ENCODE assay signal across 45 mouse cellular contexts in the genomic region with DNA sequence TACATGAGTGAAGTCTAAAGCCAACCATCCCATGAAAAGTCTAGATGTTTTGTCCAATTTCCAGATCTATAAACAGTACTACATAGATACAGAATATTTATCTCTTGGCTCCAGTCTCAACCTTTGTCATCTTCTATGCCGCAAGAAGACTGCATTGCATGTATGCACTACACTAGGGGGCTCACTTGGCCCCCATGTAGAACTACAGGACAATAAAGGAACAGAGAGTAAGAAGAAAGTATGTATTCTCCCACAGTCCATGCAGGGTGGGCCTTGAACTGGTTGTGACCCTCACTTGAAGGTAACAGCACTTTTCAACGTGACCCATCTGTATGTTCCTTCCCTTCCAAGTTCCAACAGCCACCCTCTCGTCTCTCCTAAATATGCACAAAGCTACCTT. TPM values are rescaled to one million over a fixed set of nuclear protein-coding genes. Genes with fewer than 3 reads are reported as not detected.
"Had no signal": no experiment of that assay in that cellular context is flagged by ENCODE, and none has a peak within 500 bp of the region (broad histone marks: within the 10 kb centered on the region; RNA-seq: fewer than 3 reads in every experiment).

No protein-coding gene starts in this region.

- H3K36me3 ChIP-seq: limb, embryonic 10.5 days; limb, embryonic 12.5 days; limb, embryonic 13.5 days; limb, embryonic 15.5 days; liver, embryonic 12.5 days; liver, embryonic 13.5 days; liver, embryonic 15.5 days; lung, embryonic 15.5 days; midbrain, embryonic 10.5 days; midbrain, embryonic 12.5 days; midbrain, embryonic 13.5 days; midbrain, embryonic 15.5 days; neural tube, embryonic 12.5 days; neural tube, embryonic 13.5 days had no signal

- DNase-seq: left cerebral cortex, postnatal 4 days; liver; liver, embryonic 13.5 days; liver, postnatal 0 days; lung, adult 18-20 months; lung, adult 2 months; lung, embryonic 14.5 days; lung, postnatal 10 days; lung, postnatal 14 days; lung, postnatal 36 days; lung, postnatal 4 days; midbrain, embryonic 14.5 days had no signal

- H3K4me1 ChIP-seq: limb, embryonic 10.5 days; limb, embryonic 12.5 days; limb, embryonic 13.5 days; limb, embryonic 15.5 days; liver, embryonic 12.5 days; liver, embryonic 13.5 days; liver, embryonic 15.5 days; lung, embryonic 15.5 days; midbrain, embryonic 10.5 days; midbrain, embryonic 12.5 days; midbrain, embryonic 13.5 days; midbrain, embryonic 15.5 days; neural tube, embryonic 12.5 days; neural tube, embryonic 13.5 days had no signal

- H3K9ac ChIP-seq: limb, embryonic 12.5 days; limb, embryonic 13.5 days; limb, embryonic 15.5 days; liver, embryonic 12.5 days; liver, embryonic 13.5 days; liver, embryonic 14.5 days; liver, embryonic 15.5 days; liver, postnatal 0 days; lung, embryonic 14.5 days; lung, embryonic 15.5 days; midbrain, embryonic 12.5 days; midbrain, embryonic 13.5 days; midbrain, embryonic 15.5 days; neural tube, embryonic 12.5 days; neural tube, embryonic 13.5 days had no signal

- H3K27ac ChIP-seq: limb, embryonic 10.5 days; limb, embryonic 12.5 days; limb, embryonic 13.5 days; limb, embryonic 15.5 days; liver, embryonic 12.5 days; liver, embryonic 13.5 days; liver, embryonic 14.5 days; liver, embryonic 15.5 days; lung, embryonic 15.5 days; macrophage; midbrain, embryonic 10.5 days; midbrain, embryonic 12.5 days; midbrain, embryonic 13.5 days; midbrain, embryonic 15.5 days; neural tube, embryonic 12.5 days; neural tube, embryonic 13.5 days had no signal

- H3K4me3 ChIP-seq: limb, embryonic 10.5 days; limb, embryonic 12.5 days; limb, embryonic 13.5 days; limb, embryonic 15.5 days; liver, embryonic 12.5 days; liver, embryonic 13.5 days; liver, embryonic 15.5 days; lung, embryonic 15.5 days; megakaryocyte, embryonic 14.5 days; midbrain, embryonic 10.5 days; midbrain, embryonic 12.5 days; midbrain, embryonic 13.5 days; midbrain, embryonic 15.5 days; myocyte; neural tube, embryonic 12.5 days; neural tube, embryonic 13.5 days had no signal

- H3K9me3 ChIP-seq: limb, embryonic 10.5 days; limb, embryonic 12.5 days; limb, embryonic 13.5 days; limb, embryonic 15.5 days; liver, embryonic 12.5 days; liver, embryonic 13.5 days; liver, embryonic 15.5 days; lung, embryonic 15.5 days; megakaryocyte, embryonic 14.5 days; midbrain, embryonic 10.5 days; midbrain, embryonic 12.5 days; midbrain, embryonic 13.5 days; midbrain, embryonic 15.5 days; neural tube, embryonic 12.5 days; neural tube, embryonic 13.5 days had no signal

- H3K4me2 ChIP-seq: limb, embryonic 12.5 days; limb, embryonic 13.5 days; limb, embryonic 15.5 days; liver, embryonic 11.5 days; liver, embryonic 12.5 days; liver, embryonic 13.5 days; liver, embryonic 15.5 days; lung, embryonic 14.5 days; lung, embryonic 15.5 days; midbrain, embryonic 11.5 days; midbrain, embryonic 12.5 days; midbrain, embryonic 13.5 days; midbrain, embryonic 15.5 days; neural tube, embryonic 12.5 days; neural tube, embryonic 13.5 days had no signal

- H3K27me3 ChIP-seq: limb, embryonic 15.5 days; liver, embryonic 12.5 days; liver, embryonic 13.5 days; liver, embryonic 15.5 days; lung, embryonic 15.5 days; megakaryocyte, embryonic 14.5 days; midbrain, embryonic 12.5 days; midbrain, embryonic 13.5 days; midbrain, embryonic 15.5 days; neural tube, embryonic 12.5 days; neural tube, embryonic 13.5 days had no signal

- ATAC-seq: liver, embryonic 12.5 days; liver, postnatal 0 days; lung, postnatal 0 days; midbrain, embryonic 13.5 days; midbrain, embryonic 15.5 days; midbrain, embryonic 16.5 days had no signal

RNA-seq across cellular contexts. Expression of gene Tigit, which starts 9.7 kb away (rescaled TPM):
- total RNA-seq: left cerebral cortex, postnatal 10 days; left cerebral cortex, postnatal 25 days; left cerebral cortex, postnatal 36 days; left cerebral cortex, postnatal 4 days; liver, adult 2 months; megakaryocyte progenitor cell, adult 5-6 weeks; megakaryocyte-erythroid progenitor cell, adult 5-6 weeks; midbrain, postnatal 0 days had no signal
- polyA plus RNA-seq: limb, embryonic 10.5 days; limb, embryonic 11.5 days; limb, embryonic 12.5 days; limb, embryonic 13.5 days; limb, embryonic 14.5 days; limb, embryonic 15.5 days; liver, embryonic 11.5 days; liver, embryonic 12.5 days; liver, embryonic 13.5 days; liver, embryonic 14.5 days; liver, embryonic 15.5 days; liver, embryonic 16.5 days; lung, embryonic 14.5 days; lung, embryonic 16.5 days; lung, postnatal 0 days; macrophage; midbrain, embryonic 10.5 days; midbrain, embryonic 11.5 days; midbrain, embryonic 13.5 days; midbrain, embryonic 14.5 days; midbrain, embryonic 15.5 days; midbrain, embryonic 16.5 days; neural tube, embryonic 11.5 days; neural tube, embryonic 12.5 days; neural tube, embryonic 13.5 days had no signal
